Mouse (Mus musculus): ENCODE measurements at regions not wholly inside any gene's neighbourhood (a gene's known extent, or its start where the extent isn't known, plus 50 kb on each side); places are given as distances from the start of the nearest gene placed in this dataset.

- TF ChIP-seq MAZ (IDR thresholded peaks at IDR 0.05; ENCODE audit: low read depth, low read length) (no peak), POLR2A (IDR thresholded peaks at IDR 0.05; ENCODE audit: low read depth, low read length) (no peak), CTCF (conservative IDR thresholded peaks at IDR 0.05 in 1 of 2, IDR thresholded peaks at IDR 0.05 in 1 of 2; ENCODE audit: low read depth in 2 of 2, low read length in 2 of 2) (no peak), ZNF384 (IDR thresholded peaks at IDR 0.05; ENCODE audit: low read depth, low read length) (no peak), KAT2A (IDR thresholded peaks at IDR 0.05; ENCODE audit: insufficient replicate concordance, low read length) (no peak), SMC3 (IDR thresholded peaks at IDR 0.05; ENCODE audit: low read depth, low read length) (no peak), MAX (IDR thresholded peaks at IDR 0.05; ENCODE audit: low read length) (no peak), TBP (conservative IDR thresholded peaks at IDR 0.05; ENCODE audit: low read depth, low read length) (no peak)
These were observed 325.8 kb downstream of the Lrig3 start for GRCm38 (mm10) chr10:126291765-126292164.
